Mouse (Mus musculus): ENCODE data around the gene Allc.
A peak's percentile ranks its signal among the peaks of the same experiment; 100 is the strongest.

The Allc gene

GRCm38 (mm10) chr12:28579132-28579531 is 3.2 kb downstream of the Allc start:
- DNase-seq, result peak; percentile 8

GRCm38 (mm10) chr12:28578147-28578546 is 4.2 kb downstream of the Allc start:
- no peak for DNase-seq

DNA sequence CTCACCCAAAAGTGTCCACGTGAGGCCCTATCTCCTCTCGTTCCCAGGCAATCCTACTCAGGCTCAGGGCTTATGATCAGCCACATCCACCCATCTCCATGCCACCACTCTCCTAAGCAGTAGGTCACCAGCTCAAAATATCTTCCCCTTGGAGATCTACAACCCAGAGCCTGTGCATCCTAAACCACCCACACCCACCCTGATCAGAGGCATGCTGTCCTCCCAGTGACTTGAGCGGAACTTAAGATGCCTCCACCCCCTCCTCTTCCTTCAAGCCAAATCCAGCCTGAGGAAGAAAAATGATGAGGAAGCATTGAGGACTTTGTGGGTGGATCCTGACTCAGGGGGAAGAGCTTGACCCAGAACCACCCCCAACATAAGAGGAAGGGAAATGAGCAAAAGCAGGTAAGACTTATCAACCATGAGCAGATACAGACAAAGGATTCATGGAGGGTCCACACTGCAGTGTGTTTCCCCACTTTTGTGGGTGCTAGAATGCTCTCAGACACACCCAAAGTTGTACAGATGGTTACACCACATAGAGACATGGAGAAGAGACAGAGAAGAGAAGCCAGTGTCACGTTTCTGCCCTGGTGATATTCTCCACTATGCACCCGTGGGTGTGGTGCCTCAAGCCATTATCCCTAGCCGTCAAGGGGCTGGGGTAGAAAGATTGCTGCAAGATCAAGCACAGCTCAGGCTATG is 6.8 kb downstream of the Allc start:
- no peak for DNase-seq

DNA sequence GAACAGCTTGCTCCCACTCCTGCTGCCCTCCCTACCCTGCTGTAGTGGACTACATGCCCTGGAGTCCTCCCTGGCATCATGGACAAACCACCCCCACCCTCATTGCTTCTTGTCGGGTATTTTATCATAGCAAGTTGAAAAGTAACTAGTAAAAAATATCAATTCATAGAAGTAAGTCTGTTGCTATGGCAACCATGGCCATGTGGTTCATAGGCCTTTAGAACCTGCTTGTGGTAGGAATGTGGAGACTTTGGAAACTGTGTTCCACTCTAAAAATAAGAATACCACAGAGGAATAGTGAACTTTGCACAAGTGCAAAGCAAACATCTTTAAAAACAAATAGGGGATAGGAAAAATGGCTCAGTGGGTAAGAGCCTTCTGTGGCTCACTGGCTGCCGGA is 10.1 kb downstream of the Allc start:
- no peak for DNase-seq

GRCm38 (mm10) chr12:28552299-28552698 is 30.0 kb downstream of the Allc start, which contains the start of gene Dcdc2c:
Dcdc2c (minus strand) TSS chr12:28552399.
- no peak for DNase-seq

DNA sequence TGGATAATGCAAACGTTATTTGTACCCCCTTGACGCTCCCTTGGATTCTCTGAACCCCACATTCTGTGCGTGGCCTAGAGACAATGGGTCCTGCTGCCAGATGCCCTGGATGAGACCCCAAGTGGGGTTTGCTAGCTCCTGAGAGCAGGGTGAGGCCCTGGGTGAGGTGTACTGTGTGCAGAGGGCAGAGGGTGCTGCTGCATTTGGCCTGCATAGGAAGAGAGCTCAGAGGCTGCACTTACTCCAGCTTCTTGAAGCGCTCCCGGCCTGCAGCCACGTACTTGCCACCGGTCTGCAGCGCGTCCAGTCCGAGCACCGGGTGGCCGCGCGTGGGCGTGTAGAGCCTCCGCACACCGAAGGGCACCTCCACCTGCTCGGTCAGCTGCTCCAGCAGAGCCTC is 30.5 kb downstream of the Allc start:
- no peak for DNase-seq

GRCm38 (mm10) chr12:28548887-28549286 is 33.4 kb downstream of the Allc start:
- DNase-seq, result no peak

DNA sequence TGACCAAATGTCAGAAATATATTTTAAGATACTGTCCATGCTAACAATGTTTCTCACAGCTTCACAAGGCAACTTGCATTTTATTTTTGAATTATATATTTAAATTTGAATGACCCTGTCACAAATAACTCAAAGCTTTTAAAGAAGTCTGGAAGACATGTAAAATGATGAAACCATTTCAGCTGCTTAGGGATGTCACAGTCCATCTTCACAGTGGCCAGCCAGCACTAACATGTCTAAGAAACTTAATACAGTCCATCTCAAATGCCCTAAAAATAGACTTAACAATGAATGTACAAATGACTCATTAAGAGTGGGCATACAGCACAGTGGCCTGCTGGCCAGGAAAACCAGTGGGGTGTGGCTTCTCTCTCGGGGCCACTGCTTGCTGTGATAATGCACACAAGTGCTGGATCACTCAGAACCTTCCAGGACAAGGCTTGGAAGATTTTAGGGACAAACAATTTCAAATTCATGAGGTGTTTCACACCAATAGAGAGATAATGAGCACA is 68.0 kb downstream of the Allc start:
- DNase-seq, result no peak

DNA sequence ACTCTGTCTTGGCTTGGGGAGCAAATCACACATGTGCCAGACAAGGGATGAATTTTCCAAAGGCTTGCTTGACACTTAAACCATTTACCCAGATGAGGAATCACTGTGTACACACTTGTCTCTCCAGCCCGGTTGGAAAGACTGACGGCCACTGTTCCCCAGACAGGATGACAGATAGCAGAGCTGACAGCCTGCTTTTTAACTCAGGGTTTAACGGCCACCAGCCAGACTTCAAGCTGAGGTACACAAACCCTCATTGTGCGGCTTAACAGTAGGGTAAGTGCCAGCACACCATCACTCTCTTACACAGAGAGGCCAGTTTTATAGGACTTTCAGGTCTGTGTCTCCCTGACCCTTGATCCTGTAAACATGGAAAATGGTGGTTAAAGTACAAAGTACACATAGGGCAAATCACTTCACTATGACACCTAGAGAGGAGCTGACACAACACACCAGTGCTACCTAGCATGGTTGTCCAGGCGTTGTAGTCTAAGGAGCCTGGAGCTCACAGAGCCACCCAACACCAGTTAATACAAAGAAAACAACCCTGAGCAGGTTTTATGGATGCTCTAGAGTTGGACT is 72.5 kb downstream of the Allc start:
- peak; percentile 7 for DNase-seq
